Mouse (Mus musculus): ENCODE data around the gene Gucy2f. TPM values are rescaled to one million over a fixed set of nuclear protein-coding genes. Genes with fewer than 3 reads are reported as not detected.

The Gucy2f gene
- total RNA-seq, 2 experiments from 2014 or later = not detected

Other genes starting within 250 kb of the Gucy2f start
- gene Nxt2, start 29.8 kb upstream of the Gucy2f start, total RNA-seq (2021) = 1 to 10 TPM; 6.7 to 7.3 TPM
- under 1 TPM; 0.22 to 0.25 TPM for gene Kcne1l, start 109.4 kb upstream of the Gucy2f start, total RNA-seq (2021)
- gene Acsl4, start 193.6 kb upstream of the Gucy2f start, total RNA-seq (2021) = 10 to 100 TPM in 1 of 2 experiments, 1 to 10 TPM in 1; 10.0 to 11.5 TPM